ENCODE assay signal across 9 mouse cellular contexts in the genomic region with DNA sequence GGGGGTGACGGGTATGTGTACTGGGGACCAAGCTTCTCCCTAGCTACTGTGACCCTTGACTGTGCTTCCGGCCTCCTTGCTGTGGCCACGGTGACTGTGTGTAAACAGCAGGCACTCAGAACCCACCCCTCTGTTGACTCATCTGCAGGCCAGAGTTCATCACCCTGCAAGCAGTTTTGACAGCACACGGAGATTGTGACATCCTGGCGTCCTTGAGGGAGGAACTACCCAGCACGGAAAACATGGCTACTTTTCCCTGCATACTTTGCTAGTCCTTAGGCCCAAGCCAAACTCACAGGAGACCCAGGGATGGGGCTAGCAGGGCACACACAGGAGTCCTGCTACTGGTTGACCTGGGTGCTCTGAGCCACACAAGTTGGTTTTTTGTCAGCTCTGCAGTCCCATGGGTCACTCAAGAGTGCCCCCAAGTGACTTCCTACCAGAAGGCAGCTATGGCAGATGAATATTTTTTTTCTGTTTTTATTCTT. TPM values are rescaled to one million over a fixed set of nuclear protein-coding genes. Genes with fewer than 3 reads are reported as not detected.
A peak's percentile ranks its signal among the peaks of the same experiment; 100 is the strongest.
DNase-seq lines count a peak whose midpoint lies in the region; ATAC-seq and TF ChIP-seq lines count a peak whose summit lies in the region.
"Had no signal": no experiment of that assay in that cellular context is flagged by ENCODE, and none has a peak within 500 bp of the region (broad histone marks: within the 10 kb centered on the region; RNA-seq: fewer than 3 reads in every experiment).

No protein-coding gene starts in this region.

- peaks cover 15% of the 10 kb centered on the region for H3K4me1 ChIP-seq in midbrain, embryonic 11.5 days (ENCODE audit: control insufficient read depth, insufficient read depth, low read length)
- H3K4me1 ChIP-seq in midbrain, embryonic 13.5 days (replicated peaks) = peaks cover 35% of the 10 kb centered on the region
- H3K4me1 ChIP-seq in heart, embryonic 14.5 days (ENCODE audit: control insufficient read depth in 2 of 2, insufficient read depth in 2 of 2, low read length in 2 of 2) = peaks cover 16 to 28% of the 10 kb centered on the region in 2 experiments
- H3K4me1 ChIP-seq in liver, postnatal 0 days (ENCODE audit: insufficient read depth) = peaks cover 64% of the 10 kb centered on the region

- no peak for ATAC-seq in midbrain, embryonic 11.5 days (ENCODE audit: low FRiP score)
- ATAC-seq in midbrain, embryonic 13.5 days = no peak
- ATAC-seq in heart, embryonic 14.5 days (ENCODE audit: insufficient number of reproducible peaks, insufficient read depth, low FRiP score, low read depth) = no peak
- ATAC-seq in liver, postnatal 0 days = peak; percentile 57

- DNase-seq in midbrain, embryonic 11.5 days (ENCODE audit: low spot score, missing footprints) = peak; percentile 83
- peak; percentile 26 for DNase-seq in T-cell, adult 2 months (ENCODE audit: low spot score)
- peak; percentile 82 for DNase-seq in liver, postnatal 0 days
- peak; percentile 86 for DNase-seq in yolk sac, embryonic 10.5 days (ENCODE audit: low spot score)
- no peak for DNase-seq in cerebellum, adult 18-20 months
- no peak for DNase-seq in urinary bladder, postnatal 10 days (ENCODE audit: low spot score)

- no peak overlapping the region for H3K9ac ChIP-seq in midbrain, embryonic 11.5 days (ENCODE audit: low read length)
- no peak overlapping the region for H3K9ac ChIP-seq in midbrain, embryonic 13.5 days (replicated peaks)
- no peak overlapping the region for H3K9ac ChIP-seq in heart, embryonic 14.5 days (ENCODE audit: low read length)
- H3K9ac ChIP-seq in liver, postnatal 0 days (replicated peaks) = peak overlapping the region; percentile 54
- H3K9ac ChIP-seq: embryonic facial prominence, embryonic 12.5 days had no signal

- H3K4me3 ChIP-seq in midbrain, embryonic 11.5 days (ENCODE audit: low read depth, low read length) = no peak overlapping the region
- H3K4me3 ChIP-seq in midbrain, embryonic 13.5 days (replicated peaks) = no peak overlapping the region
- H3K4me3 ChIP-seq in heart, embryonic 14.5 days (ENCODE audit: control insufficient read depth in 1 of 2, insufficient read depth in 1 of 2, low read depth in 1 of 2, low read length in 2 of 2) = no peak overlapping the region
- H3K4me3 ChIP-seq in liver, postnatal 0 days (ENCODE audit: low read depth, low read length) = 0 out of 2 replicates have a peak overlapping the region, but pooled peaks have one; percentile 1
- H3K4me3 ChIP-seq: embryonic facial prominence, embryonic 12.5 days had no signal

- no peaks in the 10 kb centered on the region for H3K36me3 ChIP-seq in midbrain, embryonic 11.5 days (ENCODE audit: control insufficient read depth, insufficient read depth, low read length)
- no peaks in the 10 kb centered on the region for H3K36me3 ChIP-seq in midbrain, embryonic 13.5 days
- H3K36me3 ChIP-seq in heart, embryonic 14.5 days (ENCODE audit: control insufficient read depth, insufficient read depth, low read length) = no peaks in the 10 kb centered on the region
- no peaks in the 10 kb centered on the region; the same call in 1 of the 2 replicates for H3K36me3 ChIP-seq in liver, postnatal 0 days (replicated peaks; ENCODE audit: insufficient read depth, low read length)

- no peak overlapping the region for H3K27ac ChIP-seq in midbrain, embryonic 11.5 days (ENCODE audit: low read depth, low read length)
- no peak overlapping the region for H3K27ac ChIP-seq in midbrain, embryonic 13.5 days
- H3K27ac ChIP-seq in heart, embryonic 14.5 days (replicated peaks in 1 of 2; ENCODE audit: control insufficient read depth in 1 of 2, insufficient read depth in 1 of 2, low read depth in 2 of 2, low read length in 2 of 2) = peak overlapping the region; percentile 8 to 28; a peak in 2 of 4 replicates
- peak overlapping the region; percentile 99 for H3K27ac ChIP-seq in liver, postnatal 0 days (ENCODE audit: low read depth)
- H3K27ac ChIP-seq: embryonic facial prominence, embryonic 12.5 days had no signal

- peak; percentile 66 for TF ChIP-seq CTCF in liver, postnatal 0 days (IDR thresholded peaks at IDR 0.05; ENCODE audit: low read depth)

- WGBS in midbrain, embryonic 11.5 days = 66% methylated on average over 6 of the region's 6 CpGs
- WGBS in midbrain, embryonic 13.5 days = 85% methylated on average over 6 of the region's 6 CpGs
- 52% methylated on average over 6 of the region's 6 CpGs for WGBS in heart, embryonic 14.5 days
- WGBS in liver, postnatal 0 days (ENCODE audit: insufficient replicate concordance) = 27% methylated on average over 6 of the region's 6 CpGs

- H3K4me2 ChIP-seq in midbrain, embryonic 11.5 days = no peak overlapping the region
- no peak overlapping the region for H3K4me2 ChIP-seq in midbrain, embryonic 13.5 days (replicated peaks)
- no peak overlapping the region for H3K4me2 ChIP-seq in heart, embryonic 14.5 days (ENCODE audit: low read length)
- H3K4me2 ChIP-seq in liver, postnatal 0 days (ENCODE audit: low read depth, low read length) = peak overlapping the region; percentile 58; the same call in 1 of the 2 replicates
- H3K4me2 ChIP-seq: embryonic facial prominence, embryonic 12.5 days had no signal

- no peaks in the 10 kb centered on the region for H3K27me3 ChIP-seq in midbrain, embryonic 11.5 days (ENCODE audit: control insufficient read depth, insufficient read depth, low read length)
- no peaks in the 10 kb centered on the region for H3K27me3 ChIP-seq in midbrain, embryonic 13.5 days
- H3K27me3 ChIP-seq in heart, embryonic 14.5 days (ENCODE audit: control insufficient read depth, insufficient read depth, low read length) = no peaks in the 10 kb centered on the region
- no peaks in the 10 kb centered on the region for H3K27me3 ChIP-seq in liver, postnatal 0 days (ENCODE audit: insufficient read depth, low read length)
- H3K27me3 ChIP-seq: embryonic facial prominence, embryonic 12.5 days had no signal

- no peaks in the 10 kb centered on the region for H3K9me3 ChIP-seq in midbrain, embryonic 11.5 days (ENCODE audit: control insufficient read depth, low read length)
- no peaks in the 10 kb centered on the region for H3K9me3 ChIP-seq in midbrain, embryonic 13.5 days
- no peaks in the 10 kb centered on the region for H3K9me3 ChIP-seq in heart, embryonic 14.5 days (ENCODE audit: control insufficient read depth, low read length)
- no peaks in the 10 kb centered on the region for H3K9me3 ChIP-seq in liver, postnatal 0 days (ENCODE audit: low read length)
- H3K9me3 ChIP-seq: embryonic facial prominence, embryonic 12.5 days had no signal

- peak; percentile 81 for TF ChIP-seq EP300 in liver, postnatal 0 days (IDR thresholded peaks at IDR 0.05; ENCODE audit: low read depth)

RNA-seq across cellular contexts. Expression of gene Ell, which starts 5.0 kb away (rescaled TPM):
- polyA plus RNA-seq in midbrain, embryonic 11.5 days (2014; fragmentation: Nextera tagmentation; extraction: Ambion mirVana) = 13.0 TPM in 2 replicates
- polyA plus RNA-seq in midbrain, embryonic 13.5 days (2015; fragmentation: Nextera tagmentation; extraction: Ambion mirVana) = 17.8 and 18.0 TPM in 2 replicates
- polyA plus RNA-seq in heart, embryonic 14.5 days (2014; fragmentation: Nextera tagmentation; extraction: Ambion mirVana) = 13.0 and 13.2 TPM in 2 replicates
- 9.5 and 9.7 TPM in 2 replicates for polyA plus RNA-seq in liver, postnatal 0 days (2015; fragmentation: Nextera tagmentation; extraction: Ambion mirVana)

RNA-seq across cellular contexts. Expression of gene Kxd1, which starts 16.5 kb away (rescaled TPM):
- 48.0 and 50.0 TPM in 2 replicates for polyA plus RNA-seq in midbrain, embryonic 11.5 days (2014; fragmentation: Nextera tagmentation; extraction: Ambion mirVana)
- polyA plus RNA-seq in midbrain, embryonic 13.5 days (2015; fragmentation: Nextera tagmentation; extraction: Ambion mirVana) = 44.5 and 48.1 TPM in 2 replicates
- polyA plus RNA-seq in heart, embryonic 14.5 days (2014; fragmentation: Nextera tagmentation; extraction: Ambion mirVana) = 79.3 and 85.7 TPM in 2 replicates
- polyA plus RNA-seq in liver, postnatal 0 days (2015; fragmentation: Nextera tagmentation; extraction: Ambion mirVana) = 43.1 and 43.3 TPM in 2 replicates

RNA-seq across cellular contexts. Expression of gene Fkbp8, which starts 16.7 kb away (rescaled TPM):
- 203 and 215 TPM in 2 replicates for polyA plus RNA-seq in midbrain, embryonic 11.5 days (2014; fragmentation: Nextera tagmentation; extraction: Ambion mirVana)
- polyA plus RNA-seq in midbrain, embryonic 13.5 days (2015; fragmentation: Nextera tagmentation; extraction: Ambion mirVana) = 370 and 392 TPM in 2 replicates
- polyA plus RNA-seq in heart, embryonic 14.5 days (2014; fragmentation: Nextera tagmentation; extraction: Ambion mirVana) = 189 and 209 TPM in 2 replicates
- polyA plus RNA-seq in liver, postnatal 0 days (2015; fragmentation: Nextera tagmentation; extraction: Ambion mirVana) = 141 TPM in 2 replicates

RNA-seq across cellular contexts. Expression of gene Uba52, which starts 33.6 kb away (rescaled TPM):
- 774 and 852 TPM in 2 replicates for polyA plus RNA-seq in midbrain, embryonic 11.5 days (2014; fragmentation: Nextera tagmentation; extraction: Ambion mirVana)
- 680 and 755 TPM in 2 replicates for polyA plus RNA-seq in midbrain, embryonic 13.5 days (2015; fragmentation: Nextera tagmentation; extraction: Ambion mirVana)
- 900 and 1,040 TPM in 2 replicates for polyA plus RNA-seq in heart, embryonic 14.5 days (2014; fragmentation: Nextera tagmentation; extraction: Ambion mirVana)
- 627 and 684 TPM in 2 replicates for polyA plus RNA-seq in liver, postnatal 0 days (2015; fragmentation: Nextera tagmentation; extraction: Ambion mirVana)

RNA-seq across cellular contexts. Expression of gene Rex1bd, which starts 37.7 kb away (rescaled TPM):
- polyA plus RNA-seq in midbrain, embryonic 11.5 days (2014; fragmentation: Nextera tagmentation; extraction: Ambion mirVana) = 126 and 129 TPM in 2 replicates
- 152 and 155 TPM in 2 replicates for polyA plus RNA-seq in midbrain, embryonic 13.5 days (2015; fragmentation: Nextera tagmentation; extraction: Ambion mirVana)
- polyA plus RNA-seq in heart, embryonic 14.5 days (2014; fragmentation: Nextera tagmentation; extraction: Ambion mirVana) = 129 and 138 TPM in 2 replicates
- 49.3 and 52.3 TPM in 2 replicates for polyA plus RNA-seq in liver, postnatal 0 days (2015; fragmentation: Nextera tagmentation; extraction: Ambion mirVana)

Comparison
In these comparisons a context has a peak if more than half of its experiments do, and no peak if none do; other contexts are left out.
1. DNase-seq: peak in midbrain, embryonic 11.5 days (single experiment), T-cell, adult 2 months (single experiment), liver, postnatal 0 days (single experiment) and yolk sac, embryonic 10.5 days (single experiment); none in cerebellum, adult 18-20 months (0 of 2) and urinary bladder, postnatal 10 days (single experiment).
2. H3K27ac ChIP-seq: peak in heart, embryonic 14.5 days (2 of 2) and liver, postnatal 0 days (single experiment); none in midbrain, embryonic 11.5 days (single experiment) and midbrain, embryonic 13.5 days (single experiment).